Mouse (Mus musculus) megakaryocyte, embryonic 14.5 days (primary cell): ENCODE measurements at regions not wholly inside any gene's neighbourhood (a gene's known extent, or its start where the extent isn't known, plus 50 kb on each side); places are given as distances from the start of the nearest gene placed in this dataset.

Experiments
- H3K27me3 ChIP-seq: replicated peaks from 2 replicates; pipeline ENCODE3; 2012; ENCODE audit warnings: inconsistent platforms
- H3K36me3 ChIP-seq: replicated peaks from 2 replicates; pipeline ENCODE3; 2012; ENCODE audit warnings: low read length, inconsistent platforms, mixed read lengths
- H3K4me1 ChIP-seq: 2 replicates; pipeline ENCODE4 v1.6.1; 2012; ENCODE audit warnings: inconsistent platforms
- H3K4me3 ChIP-seq: replicated peaks from 2 replicates; pipeline ENCODE3; 2012; ENCODE audit warnings: moderate library complexity, mild to moderate bottlenecking, inconsistent platforms
- H3K9me3 ChIP-seq: 2 replicates; pipeline ENCODE4 v1.6.1; 2012; ENCODE audit warnings: inconsistent platforms
- FLI1 ChIP-seq: IDR thresholded peaks from 2 replicates; pipeline ENCODE4 v1.6.1; 2012; ENCODE audit warnings: low read length, inconsistent platforms, mixed read lengths
- GATA1 ChIP-seq: IDR thresholded peaks from 3 replicates; pipeline ENCODE4 v1.6.1; 2012; ENCODE audit warnings: mixed read lengths, low read length, inconsistent platforms, borderline replicate concordance

- Histone ChIP-seq H3K27me3 (no peaks in the 10 kb centered on the region), H3K36me3 (no peaks in the 10 kb centered on the region), H3K9me3 (no peaks in the 10 kb centered on the region), H3K4me1 (peaks cover 46% of the 10 kb centered on the region), H3K4me3 (no peak overlapping the region)
- TF ChIP-seq FLI1 (no peak), GATA1 (no peak)
Observed at GRCm38 (mm10) chr14:71199178-71199879, 599.7 kb upstream of the Fam160b2 start.

- Histone ChIP-seq H3K4me1 (peaks cover 56% of the 10 kb centered on the region), H3K36me3 (no peaks in the 10 kb centered on the region), H3K4me3 (no peak overlapping the region), H3K9me3 (no peaks in the 10 kb centered on the region), H3K27me3 (peaks cover 2% of the 10 kb centered on the region)
- no peak for TF ChIP-seq FLI1
- TF ChIP-seq GATA1: no peak
Observed at GRCm38 (mm10) chr14:71194219-71194618, 594.6 kb upstream of the Fam160b2 start.

GRCm38 (mm10) chr14:71192486-71192885 lies 592.9 kb upstream of the Fam160b2 start:
- H3K27me3 ChIP-seq: peaks cover 2% of the 10 kb centered on the region
- no peak overlapping the region for H3K4me3 ChIP-seq
- H3K36me3 ChIP-seq: no peaks in the 10 kb centered on the region
- no peak for TF ChIP-seq GATA1
- TF ChIP-seq FLI1: no peak
- no peaks in the 10 kb centered on the region for H3K9me3 ChIP-seq
- peaks cover 53% of the 10 kb centered on the region for H3K4me1 ChIP-seq

GRCm38 (mm10) chr14:71189360-71189759 lies 589.7 kb upstream of the Fam160b2 start:
- Histone ChIP-seq H3K9me3 (no peaks in the 10 kb centered on the region), H3K36me3 (no peaks in the 10 kb centered on the region), H3K4me3 (no peak overlapping the region), H3K4me1 (peaks cover 46% of the 10 kb centered on the region), H3K27me3 (peaks cover 3% of the 10 kb centered on the region)
- TF ChIP-seq FLI1 (no peak), GATA1 (no peak)

- H3K9me3 ChIP-seq: no peaks in the 10 kb centered on the region; the same call in 1 of the 2 replicates
- H3K4me1 ChIP-seq: peaks cover 41% of the 10 kb centered on the region
- H3K4me3 ChIP-seq: no peak overlapping the region
- H3K27me3 ChIP-seq: peaks cover 33% of the 10 kb centered on the region
- no peaks in the 10 kb centered on the region for H3K36me3 ChIP-seq
- TF ChIP-seq FLI1 (no peak), GATA1 (no peak)
Observed at GRCm38 (mm10) chr14:71177341-71177740, 577.7 kb upstream of the Fam160b2 start.

GRCm38 (mm10) chr14:71174175-71174574 lies 574.5 kb upstream of the Fam160b2 start:
- Histone ChIP-seq H3K4me1 (peaks cover 24% of the 10 kb centered on the region), H3K27me3 (peaks cover 33% of the 10 kb centered on the region), H3K4me3 (peak overlapping the region; percentile 11), H3K9me3 (peaks cover under 1% of the 10 kb centered on the region), H3K36me3 (no peaks in the 10 kb centered on the region)
- TF ChIP-seq FLI1 (no peak), GATA1 (no peak)

- Histone ChIP-seq H3K4me3 (no peak overlapping the region), H3K9me3 (peaks cover 3% of the 10 kb centered on the region; the same call in 1 of the 2 replicates), H3K4me1 (peaks cover 22% of the 10 kb centered on the region), H3K36me3 (no peaks in the 10 kb centered on the region), H3K27me3 (peaks cover 2% of the 10 kb centered on the region)
- TF ChIP-seq GATA1: no peak
- no peak for TF ChIP-seq FLI1
Observed at GRCm38 (mm10) chr14:71159556-71159955, 559.9 kb upstream of the Fam160b2 start.

- no peaks in the 10 kb centered on the region; the same call in 1 of the 2 replicates for H3K4me1 ChIP-seq
- peaks cover 7% of the 10 kb centered on the region; the same call in 1 of the 2 replicates for H3K9me3 ChIP-seq
- no peaks in the 10 kb centered on the region for H3K36me3 ChIP-seq
- peaks cover under 1% of the 10 kb centered on the region for H3K27me3 ChIP-seq
- TF ChIP-seq FLI1: no peak
- TF ChIP-seq GATA1: no peak
- H3K4me3 ChIP-seq: no peak overlapping the region
Observed at GRCm38 (mm10) chr14:71142465-71142864, 542.8 kb upstream of the Fam160b2 start.

- peaks cover 31% of the 10 kb centered on the region for H3K27me3 ChIP-seq
- no peaks in the 10 kb centered on the region for H3K4me1 ChIP-seq
- no peaks in the 10 kb centered on the region for H3K36me3 ChIP-seq
- no peak overlapping the region for H3K4me3 ChIP-seq
- peaks cover 4% of the 10 kb centered on the region; the same call in 1 of the 2 replicates for H3K9me3 ChIP-seq
- no peak for TF ChIP-seq GATA1
- TF ChIP-seq FLI1: no peak
Observed at GRCm38 (mm10) chr14:71129771-71130211, 530.2 kb upstream of the Fam160b2 start.

GRCm38 (mm10) chr14:71128495-71128894 lies 528.9 kb upstream of the Fam160b2 start:
- no peaks in the 10 kb centered on the region for H3K4me1 ChIP-seq
- TF ChIP-seq FLI1 (no peak), GATA1 (no peak)
- no peaks in the 10 kb centered on the region for H3K36me3 ChIP-seq
- no peak overlapping the region for H3K4me3 ChIP-seq
- peaks cover 29% of the 10 kb centered on the region for H3K27me3 ChIP-seq
- H3K9me3 ChIP-seq: peaks cover 4% of the 10 kb centered on the region; the same call in 1 of the 2 replicates
